Mouse (Mus musculus) limb, embryonic 14.5 days (tissue): Measurements from ENCODE around the gene Gnptg. TPM values are rescaled to one million over a fixed set of nuclear protein-coding genes. Genes with fewer than 3 reads are reported as not detected.
A peak's percentile ranks its signal among the peaks of the same experiment; 100 is the strongest.

Experiments used
- ATAC-seq: fragments of 200-750 bp; cut with Nextera tagmentation; 2 replicates; pipeline ENCODE4 v1.8.0; 2017; ENCODE audit warnings: low read depth, moderate number of reproducible peaks, moderate TSS enrichment; ENCODE audit not compliant: low FRiP score
- DNase-seq: peaks from one replicate; pipeline ENCODE4 v3.0.0-alpha.2; 2015; ENCODE audit warnings: low spot score
- H3K27ac ChIP-seq: fragments of 300-500 bp; sonication (generic); replicated peaks from 2 replicates; pipeline ENCODE4 v1.5.1; 2014; ENCODE audit warnings: low read depth, mild to moderate bottlenecking, low read length, moderate library complexity, mixed read lengths
- H3K27me3 ChIP-seq: fragments of 300-500 bp; sonication (generic); 2 replicates; pipeline ENCODE4 v1.6.1; 2014; ENCODE audit warnings: low read length, mixed read lengths; ENCODE audit not compliant: control insufficient read depth, insufficient read depth
- H3K36me3 ChIP-seq: fragments of 300-500 bp; sonication (generic); 2 replicates; pipeline ENCODE4 v1.6.1; 2014; ENCODE audit warnings: mild to moderate bottlenecking, low read length, moderate library complexity, mixed read lengths; ENCODE audit not compliant: control insufficient read depth, insufficient read depth
- H3K4me1 ChIP-seq: fragments of 300-500 bp; sonication (generic); 2 replicates; pipeline ENCODE4 v1.6.1; 2014; ENCODE audit warnings: antibody characterized with exemption, low read length, mixed read lengths; ENCODE audit not compliant: control insufficient read depth, insufficient read depth
- H3K4me2 ChIP-seq: fragments of 300-500 bp; sonication (generic); replicated peaks from 2 replicates; pipeline ENCODE4 v1.6.1; 2014; ENCODE audit warnings: low read depth, mild to moderate bottlenecking, low read length, moderate library complexity; ENCODE audit not compliant: severe bottlenecking
- H3K4me3 ChIP-seq: fragments of 300-500 bp; sonication (generic); replicated peaks from 2 replicates; pipeline ENCODE4 v1.5.1; 2014; ENCODE audit warnings: low read length
- H3K9ac ChIP-seq: fragments of 300-500 bp; sonication (generic); 2 replicates; pipeline ENCODE4 v1.6.1; 2014; ENCODE audit warnings: mild to moderate bottlenecking, low read depth, low read length, moderate library complexity; ENCODE audit not compliant: severe bottlenecking
- H3K9me3 ChIP-seq: fragments of 300-500 bp; sonication (generic); 2 replicates; pipeline ENCODE4 v1.6.1; 2016; ENCODE audit warnings: low read length; ENCODE audit not compliant: control insufficient read depth
- POLR2A ChIP-seq: fragments of 200-500 bp; IDR thresholded peaks from 2 replicates; pipeline ENCODE4 v1.8.0; 2012; ENCODE audit warnings: inconsistent platforms, mild to moderate bottlenecking, moderate library complexity, borderline replicate concordance; ENCODE audit not compliant: insufficient read depth, insufficient read length; ENCODE audit errors: extremely low read depth
- WGBS: fragments of 180-500 bp; shearing (Covaris S2); extraction: QIAGEN DNeasy Blood & Tissue Kit; methylation state at CpG from one replicate; pipeline ENCODE4 v1.1.7; 2014; 5-methylcytosine and 5-hydroxymethylcytosine counted together
- polyA plus RNA-seq, 2 experiments: library from polyadenylated mRNA; depleted of rRNA in 1 of 2; stranded (reverse) in 1 of 2; unstranded in 1 of 2; fragments of >200 nt; fragmentation: Nextera tagmentation in 1 of 2; extraction: Ambion mirVana in 1 of 2; gene quantifications; 2 replicates each; pipeline versions ENCODE4 v1.2.1 to v1.2.3; 2012 to 2014

Gene Gnptg
- polyA plus RNA-seq, 2 experiments: 29.4 to 30.9 TPM

GRCm38 (mm10) chr17:25270795-25271335, 30.9 kb upstream of the Gnptg start:
- 97% methylated on average over 2 of the region's 2 CpGs for WGBS
- H3K36me3 ChIP-seq: peaks cover 54% of the 10 kb centered on the region

GRCm38 (mm10) chr17:25264453-25264852, 24.5 kb upstream of the Gnptg start:
- 73% methylated on average over 3 of the region's 3 CpGs for WGBS
- peaks cover 82% of the 10 kb centered on the region for H3K36me3 ChIP-seq

More at GRCm38 (mm10) chr17:25270795-25271335, 30.9 kb upstream of the Gnptg start:
- H3K4me3 ChIP-seq: peak overlapping the region; percentile 99
- H3K4me2 ChIP-seq: peak overlapping the region; percentile 98; the same call in 1 of the 2 replicates
- ATAC-seq (no peak), DNase-seq (no peak)
- H3K9ac ChIP-seq: peak overlapping the region; percentile 100
- no peak overlapping the region for H3K27ac ChIP-seq
- TF ChIP-seq POLR2A: no peak
- peaks cover 18% of the 10 kb centered on the region for H3K4me1 ChIP-seq
- no peaks in the 10 kb centered on the region for H3K9me3 ChIP-seq
- no peaks in the 10 kb centered on the region for H3K27me3 ChIP-seq

GRCm38 (mm10) chr17:25257804-25258261, 17.9 kb upstream of the Gnptg start:
- peaks cover 8% of the 10 kb centered on the region for H3K4me1 ChIP-seq
- H3K9me3 ChIP-seq: no peaks in the 10 kb centered on the region
- H3K27ac ChIP-seq: no peak overlapping the region
- peaks cover 26% of the 10 kb centered on the region for H3K27me3 ChIP-seq
- TF ChIP-seq POLR2A: no peak
- no peak for DNase-seq
- H3K4me2 ChIP-seq: no peak overlapping the region
- ATAC-seq: no peak
- no peak overlapping the region for H3K4me3 ChIP-seq
- H3K36me3 ChIP-seq: peaks cover 23% of the 10 kb centered on the region
- no peak overlapping the region for H3K9ac ChIP-seq
- 54% methylated on average over 6 of the region's 6 CpGs for WGBS

More at GRCm38 (mm10) chr17:25264453-25264852, 24.5 kb upstream of the Gnptg start:
- ATAC-seq (no peak), DNase-seq (no peak)
- Histone ChIP-seq H3K27me3 (no peaks in the 10 kb centered on the region), H3K4me2 (no peak overlapping the region), H3K4me3 (no peak overlapping the region), H3K27ac (no peak overlapping the region), H3K9me3 (no peaks in the 10 kb centered on the region), H3K9ac (no peak overlapping the region), H3K4me1 (no peaks in the 10 kb centered on the region)
- TF ChIP-seq POLR2A: no peak

GRCm38 (mm10) chr17:25256140-25256754, 16.3 kb upstream of the Gnptg start, which contains the start of gene Baiap3:
Gene Baiap3, minus strand, starts transcription at chr17:25256364.
- Histone ChIP-seq H3K9ac (peak within 1 kb of the TSS; percentile 47), H3K36me3 (peaks cover 17% of the 10 kb centered on the region), H3K4me3 (peak within 1 kb of the TSS; percentile 37), H3K27ac (no peak within 1 kb of the TSS), H3K27me3 (peaks cover 26% of the 10 kb centered on the region), H3K4me2 (peak within 1 kb of the TSS; percentile 65), H3K4me1 (peaks cover 8% of the 10 kb centered on the region), H3K9me3 (no peaks in the 10 kb centered on the region)
- TF ChIP-seq POLR2A: no peak
- 7% methylated on average over 15 of the region's 35 CpGs for WGBS
- ATAC-seq (no peak), DNase-seq (no peak)

GRCm38 (mm10) chr17:25255110-25255509, 15.2 kb upstream of the Gnptg start:
- Histone ChIP-seq H3K27me3 (peaks cover 26% of the 10 kb centered on the region), H3K9me3 (no peaks in the 10 kb centered on the region), H3K4me2 (no peak overlapping the region), H3K27ac (no peak overlapping the region), H3K4me1 (peaks cover 8% of the 10 kb centered on the region), H3K36me3 (peaks cover 14% of the 10 kb centered on the region), H3K4me3 (no peak overlapping the region), H3K9ac (no peak overlapping the region)
- WGBS: 63% methylated on average over 2 of the region's 2 CpGs
- ATAC-seq (no peak), DNase-seq (no peak)
- TF ChIP-seq POLR2A: no peak
